ENCODE assay signal across 8 mouse cellular contexts in genomic region chr10:121435546-121436257, GRCm38 (mm10). TPM values are rescaled to one million over a fixed set of nuclear protein-coding genes. Genes with fewer than 3 reads are reported as not detected.
A peak's percentile ranks its signal among the peaks of the same experiment; 100 is the strongest.
DNase-seq lines count a peak whose midpoint lies in the region; ATAC-seq and TF ChIP-seq lines count a peak whose summit lies in the region.
"Had no signal": no experiment of that assay in that cellular context is flagged by ENCODE, and none has a peak within 500 bp of the region (broad histone marks: within the 10 kb centered on the region; RNA-seq: fewer than 3 reads in every experiment).

No protein-coding gene starts in this region.

- no peaks in the 10 kb centered on the region for H3K27me3 ChIP-seq in lung, postnatal 0 days (replicated peaks; ENCODE audit: insufficient read depth, low read length)
- H3K27me3 ChIP-seq in embryonic facial prominence, embryonic 14.5 days (replicated peaks; ENCODE audit: control insufficient read depth, insufficient read depth, low read length), result no peaks in the 10 kb centered on the region
- H3K27me3 ChIP-seq in kidney, embryonic 14.5 days (ENCODE audit: control insufficient read depth, insufficient read depth, low read length), result no peaks in the 10 kb centered on the region
- H3K27me3 ChIP-seq: midbrain, embryonic 15.5 days had no signal

- no peak overlapping the region for H3K4me3 ChIP-seq in lung, postnatal 0 days (ENCODE audit: low read depth, low read length)
- peak overlapping the region; percentile 12; the same call in 1 of the 2 replicates for H3K4me3 ChIP-seq in embryonic facial prominence, embryonic 14.5 days (ENCODE audit: low read depth, low read length)
- peak overlapping the region; percentile 6; the same call in 1 of the 2 replicates for H3K4me3 ChIP-seq in kidney, embryonic 14.5 days (ENCODE audit: low read length)
- H3K4me3 ChIP-seq: midbrain, embryonic 15.5 days had no signal

- no peak for DNase-seq in lung, postnatal 0 days (ENCODE audit: low spot score)
- no peak for DNase-seq in lung, postnatal 25 days (ENCODE audit: low spot score)
- DNase-seq in embryonic facial prominence, embryonic 14.5 days (ENCODE audit: low spot score), result no peak
- peak; percentile 39 for DNase-seq in skeletal muscle tissue, adult 2 months (ENCODE audit: low read depth, low spot score)
- DNase-seq in gastrocnemius, postnatal 4 days (ENCODE audit: low spot score in 2 of 2), result no peak

- no peak overlapping the region for H3K9ac ChIP-seq in lung, postnatal 0 days (replicated peaks; ENCODE audit: low read depth)
- no peak overlapping the region for H3K9ac ChIP-seq in embryonic facial prominence, embryonic 14.5 days (ENCODE audit: low read depth, low read length)
- no peak overlapping the region for H3K9ac ChIP-seq in kidney, embryonic 14.5 days (ENCODE audit: low read depth, low read length)
- H3K9ac ChIP-seq: midbrain, embryonic 15.5 days had no signal

- H3K9me3 ChIP-seq in lung, postnatal 0 days (ENCODE audit: low read length), result no peaks in the 10 kb centered on the region
- H3K9me3 ChIP-seq in embryonic facial prominence, embryonic 14.5 days (ENCODE audit: control insufficient read depth, low read length), result no peaks in the 10 kb centered on the region
- no peaks in the 10 kb centered on the region for H3K9me3 ChIP-seq in kidney, embryonic 14.5 days (ENCODE audit: control insufficient read depth, low read length)
- H3K9me3 ChIP-seq: midbrain, embryonic 15.5 days had no signal

- TF ChIP-seq EP300 in lung, postnatal 0 days (IDR thresholded peaks at IDR 0.05), result no peak

- H3K27ac ChIP-seq in lung, postnatal 0 days (ENCODE audit: low read length), result peak overlapping the region; percentile 58; the same call in 1 of the 2 replicates
- 0 out of 2 replicates have a peak overlapping the region, but pooled peaks have one; percentile 4 for H3K27ac ChIP-seq in embryonic facial prominence, embryonic 14.5 days (replicated peaks; ENCODE audit: low read depth, low read length)
- peak overlapping the region; percentile 1; the same call in 1 of the 2 replicates for H3K27ac ChIP-seq in kidney, embryonic 14.5 days (ENCODE audit: low read depth, low read length)
- H3K27ac ChIP-seq: midbrain, embryonic 15.5 days had no signal

- TF ChIP-seq CTCF in lung, postnatal 0 days (IDR thresholded peaks at IDR 0.05), result no peak

- ATAC-seq in lung, postnatal 0 days, result no peak
- no peak for ATAC-seq in embryonic facial prominence, embryonic 14.5 days (ENCODE audit: low read depth)
- ATAC-seq in kidney, embryonic 14.5 days (ENCODE audit: low FRiP score, low TSS enrichment), result no peak
- ATAC-seq in cerebellum, adult (ENCODE audit: insufficient number of reproducible peaks, low FRiP score, low TSS enrichment), result no peak
- ATAC-seq: midbrain, embryonic 15.5 days had no signal

- no peaks in the 10 kb centered on the region for H3K36me3 ChIP-seq in lung, postnatal 0 days (ENCODE audit: insufficient read depth, low read length)
- no peaks in the 10 kb centered on the region for H3K36me3 ChIP-seq in embryonic facial prominence, embryonic 14.5 days (ENCODE audit: control insufficient read depth, insufficient read depth, low read length)
- no peaks in the 10 kb centered on the region for H3K36me3 ChIP-seq in kidney, embryonic 14.5 days (ENCODE audit: control insufficient read depth, insufficient read depth, low read length)
- H3K36me3 ChIP-seq: midbrain, embryonic 15.5 days had no signal

- WGBS in lung, postnatal 0 days, result 50% methylated on average over 28 of the region's 28 CpGs
- WGBS in embryonic facial prominence, embryonic 14.5 days, result 26% methylated on average over 28 of the region's 28 CpGs
- WGBS in kidney, embryonic 14.5 days, result 32% methylated on average over 28 of the region's 28 CpGs

- H3K4me2 ChIP-seq in lung, postnatal 0 days (replicated peaks; ENCODE audit: low read depth, low read length), result peak overlapping the region; percentile 20; the same call in 1 of the 2 replicates
- H3K4me2 ChIP-seq in embryonic facial prominence, embryonic 14.5 days (ENCODE audit: low read depth, low read length), result peak overlapping the region; percentile 45
- peak overlapping the region; percentile 25 for H3K4me2 ChIP-seq in kidney, embryonic 14.5 days (replicated peaks; ENCODE audit: low read depth, low read length)
- H3K4me2 ChIP-seq: midbrain, embryonic 15.5 days had no signal

- peaks cover 38% of the 10 kb centered on the region for H3K4me1 ChIP-seq in lung, postnatal 0 days (ENCODE audit: insufficient read depth, low read depth, low read length)
- peaks cover 48% of the 10 kb centered on the region for H3K4me1 ChIP-seq in embryonic facial prominence, embryonic 14.5 days (ENCODE audit: control insufficient read depth, insufficient read depth, low read length)
- peaks cover 53% of the 10 kb centered on the region for H3K4me1 ChIP-seq in kidney, embryonic 14.5 days (ENCODE audit: control insufficient read depth, insufficient read depth, low read length)

RNA-seq across cellular contexts. Expression of gene Rassf3, which starts 40.4 kb away (rescaled TPM):
- polyA plus RNA-seq in lung, postnatal 0 days (2015; fragmentation: Nextera tagmentation; extraction: Ambion mirVana), result 22.9 and 26.4 TPM in 2 replicates
- polyA plus RNA-seq in embryonic facial prominence, embryonic 14.5 days (2014; fragmentation: Nextera tagmentation; extraction: Ambion mirVana), result 23.6 and 27.0 TPM in 2 replicates
- 8.9 and 13.5 TPM in 2 replicates for polyA plus RNA-seq in kidney, embryonic 14.5 days (2014; fragmentation: Nextera tagmentation; extraction: Ambion mirVana)
- total RNA-seq in gastrocnemius, postnatal 4 days (2021), result 10 to 100 TPM; 70.0 to 78.2 TPM

Comparison
In these comparisons a context has a peak if more than half of its experiments do, and no peak if none do; other contexts are left out.
1. H3K27ac ChIP-seq: peak in every context shown above with its lines; median percentile 58 in lung, postnatal 0 days; 4 in embryonic facial prominence, embryonic 14.5 days; 1 in kidney, embryonic 14.5 days.